Mouse (Mus musculus): Measurements from ENCODE around the gene Cd52.

- TF ChIP-seq EP300 (optimal IDR thresholded peaks at IDR 0.05) (no peak), CTCF (IDR thresholded peaks at IDR 0.05; ENCODE audit: low read depth) (no peak)
Observed at GRCm38 (mm10) chr4:134122281-134122680, 27.4 kb upstream of the Cd52 start.

Data from stomach, postnatal 0 days (tissue).